Mouse (Mus musculus): ENCODE measurements around the gene Hspb8.
"Not testable (repeated sequence)": the region's sequence is repeated elsewhere in the genome, so short reads cannot be mapped to it uniquely, and the experiment has no call there.

Gene Hspb8

GRCm38 (mm10) chr5:116432871-116433270 is 10.2 kb upstream of the Hspb8 start:
- DNase-seq (ENCODE audit: low spot score), result no peak

- no peak for DNase-seq (ENCODE audit: low spot score)
Observed at GRCm38 (mm10) chr5:116426701-116427100, 4.0 kb upstream of the Hspb8 start.

GRCm38 (mm10) chr5:116425709-116426108 is 3.0 kb upstream of the Hspb8 start:
- DNase-seq (ENCODE audit: low spot score), result not testable (repeated sequence)

GRCm38 (mm10) chr5:116425273-116425672 is 2.6 kb upstream of the Hspb8 start:
- no peak for DNase-seq (ENCODE audit: low spot score)

GRCm38 (mm10) chr5:116423746-116424145 is 1.1 kb upstream of the Hspb8 start:
- DNase-seq (ENCODE audit: low spot score), result no peak

- no peak for DNase-seq (ENCODE audit: low spot score)
Observed at GRCm38 (mm10) chr5:116421791-116422481, 728 bp downstream of the Hspb8 start.

- DNase-seq (ENCODE audit: low spot score), result peak; percentile 36
Observed at GRCm38 (mm10) chr5:116420759-116421225, 1.9 kb downstream of the Hspb8 start.

- DNase-seq (ENCODE audit: low spot score), result no peak
Observed at GRCm38 (mm10) chr5:116420213-116420612, 2.5 kb downstream of the Hspb8 start.

GRCm38 (mm10) chr5:116419322-116420045 is 3.2 kb downstream of the Hspb8 start:
- no peak for DNase-seq (ENCODE audit: low spot score)

GRCm38 (mm10) chr5:116416208-116416607 is 6.5 kb downstream of the Hspb8 start:
- DNase-seq (ENCODE audit: low spot score), result no peak

GRCm38 (mm10) chr5:116409689-116410590 is 12.7 kb downstream of the Hspb8 start:
- no peak for DNase-seq (ENCODE audit: low spot score)

GRCm38 (mm10) chr5:116408965-116409364 is 13.7 kb downstream of the Hspb8 start:
- DNase-seq (ENCODE audit: low spot score), result no peak

GRCm38 (mm10) chr5:116407936-116408335 is 14.7 kb downstream of the Hspb8 start:
- DNase-seq (ENCODE audit: low spot score), result peak; percentile 29

- DNase-seq (ENCODE audit: low spot score), result no peak
Observed at GRCm38 (mm10) chr5:116407321-116407720, 15.3 kb downstream of the Hspb8 start.

- DNase-seq (ENCODE audit: low spot score), result no peak
Observed at GRCm38 (mm10) chr5:116406507-116406906, 16.2 kb downstream of the Hspb8 start.

GRCm38 (mm10) chr5:116405934-116406333 is 16.7 kb downstream of the Hspb8 start:
- no peak for DNase-seq (ENCODE audit: low spot score)

- no peak for DNase-seq (ENCODE audit: low spot score)
Observed at GRCm38 (mm10) chr5:116404063-116404462, 18.6 kb downstream of the Hspb8 start.

GRCm38 (mm10) chr5:116400801-116401200 is 21.9 kb downstream of the Hspb8 start:
- no peak for DNase-seq (ENCODE audit: low spot score)

GRCm38 (mm10) chr5:116400042-116400730 is 22.5 kb downstream of the Hspb8 start:
- DNase-seq (ENCODE audit: low spot score), result no peak

GRCm38 (mm10) chr5:116396104-116396503 is 26.6 kb downstream of the Hspb8 start:
- no peak for DNase-seq (ENCODE audit: low spot score)

GRCm38 (mm10) chr5:116392603-116393002 is 30.1 kb downstream of the Hspb8 start:
- DNase-seq (ENCODE audit: low spot score), result no peak
